Mouse (Mus musculus) CD4-positive naive resting alpha-beta T cell, adult 57 days (primary cell): ENCODE data around the gene Vmn1r184. TPM values are rescaled to one million over a fixed set of nuclear protein-coding genes. Genes with fewer than 3 reads are reported as not detected.

Source experiments
- total RNA-seq: library from RNA; stranded (reverse); gene quantifications from one replicate; pipeline ENCODE4 v1.2.4, GENCODE M21; 2023

Vmn1r184 gene
- not detected for total RNA-seq

GRCm38 (mm10) chr7:26260034-26260433 lies at the start of gene Vmn1r184:
Gene Vmn1r184, plus strand, starts transcription at chr7:26260334.

GRCm38 (mm10) chr7:26306926-26307325 lies 46.8 kb downstream of the Vmn1r184 start, which contains the start of gene Cyp2a4:
Gene Cyp2a4, plus strand, starts transcription at chr7:26307169.

Other genes starting within 250 kb of the Vmn1r184 start
- not detected for gene Cyp2b13, start 198.8 kb upstream of the Vmn1r184 start, total RNA-seq
- not detected for gene Cyp2b9, start 86.9 kb upstream of the Vmn1r184 start, total RNA-seq
- gene Cyp2a4, start 46.8 kb downstream of the Vmn1r184 start, total RNA-seq, result not detected
- gene Nlrp9c, start 143.4 kb downstream of the Vmn1r184 start, total RNA-seq, result not detected
- gene Nlrp4a, start 174.8 kb downstream of the Vmn1r184 start, total RNA-seq, result not detected